Mouse (Mus musculus) myocyte (in vitro differentiated cells): ENCODE measurements around the gene Ssh2.

Source experiments
- CEBPB ChIP-seq: IDR thresholded peaks from 2 replicates; pipeline ENCODE4 v1.6.1; 2011; ENCODE audit warnings: mild to moderate bottlenecking, moderate library complexity; ENCODE audit not compliant: poor library complexity, insufficient read depth, severe bottlenecking
- E2F4 ChIP-seq: IDR thresholded peaks from one replicate; pipeline ENCODE4 v1.6.1; 2011; ENCODE audit warnings: mild to moderate bottlenecking, control low read depth, moderate library complexity; ENCODE audit not compliant: insufficient read depth
- MAX ChIP-seq: IDR thresholded peaks from one replicate; pipeline ENCODE4 v1.6.1; 2011; ENCODE audit warnings: low read depth, mild to moderate bottlenecking, control low read depth
- MYOD1 ChIP-seq, 3 experiments: IDR thresholded peaks; one replicate each; pipeline ENCODE4 v1.6.1; 2011; ENCODE audit warnings: control low read depth in 2 of 3, low read depth in 2 of 3, mild to moderate bottlenecking in 2 of 3, moderate library complexity in 1 of 3; ENCODE audit not compliant: insufficient read length in 2 of 3, control insufficient read depth in 1 of 3
- MYOG ChIP-seq, 3 experiments: IDR thresholded peaks; one replicate each; pipeline ENCODE4 v1.6.1; 2011; ENCODE audit warnings: control low read depth in 2 of 3, low read depth in 2 of 3, mild to moderate bottlenecking in 2 of 3; ENCODE audit not compliant: insufficient read length in 2 of 3, control insufficient read depth in 1 of 3, insufficient read depth in 1 of 3
- POLR2A ChIP-seq: IDR thresholded peaks from one replicate; pipeline ENCODE4 v1.6.1; 2011; ENCODE audit warnings: low read depth, mild to moderate bottlenecking, control low read depth, moderate library complexity; ENCODE audit not compliant: insufficient read length
- REST ChIP-seq: IDR thresholded peaks from one replicate; pipeline ENCODE4 v1.6.1; 2011; ENCODE audit warnings: mild to moderate bottlenecking, control low read depth, moderate library complexity; ENCODE audit not compliant: insufficient read depth, insufficient read length
- SRF ChIP-seq: IDR thresholded peaks from one replicate; pipeline ENCODE4 v1.6.1; 2011; ENCODE audit warnings: low read depth; ENCODE audit not compliant: control insufficient read depth, insufficient read length
- USF1 ChIP-seq: IDR thresholded peaks from one replicate; pipeline ENCODE4 v1.6.1; 2011; ENCODE audit warnings: low read depth, mild to moderate bottlenecking, control low read depth, moderate library complexity

DNA sequence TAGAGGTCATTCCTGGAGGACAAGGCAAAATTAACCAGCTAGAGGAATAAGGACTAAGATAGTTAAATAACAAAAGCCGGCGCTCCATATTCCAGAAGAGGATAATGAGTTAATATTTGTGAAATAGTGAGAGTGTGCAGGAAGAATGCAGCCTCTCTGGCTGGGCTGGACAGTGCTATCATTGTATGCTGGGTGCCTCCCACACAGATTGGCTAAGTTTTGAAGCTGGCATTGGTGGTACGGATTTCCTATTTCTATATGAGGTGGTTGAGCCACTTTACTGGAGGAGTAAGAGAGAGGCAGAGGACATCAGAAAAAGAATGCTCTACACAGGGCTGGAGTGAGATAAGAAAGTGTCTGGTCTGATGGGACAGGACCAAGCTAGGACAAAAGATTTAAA, 36.3 kb upstream of the Ssh2 start:
- no peak for TF ChIP-seq REST
- no peak for TF ChIP-seq POLR2A
- no peak for TF ChIP-seq E2F4
- TF ChIP-seq MAX, result no peak
- TF ChIP-seq SRF, result no peak
- TF ChIP-seq CEBPB, result no peak
- TF ChIP-seq USF1, result no peak
- TF ChIP-seq MYOG (IDR thresholded peaks at IDR 0.05; ENCODE audit: control insufficient read depth in 1 of 3, insufficient read depth in 1 of 3, insufficient read length in 2 of 3, low read depth in 2 of 3), result no peak
- no peak for TF ChIP-seq MYOD1 (IDR thresholded peaks at IDR 0.05; ENCODE audit: control insufficient read depth in 1 of 3, insufficient read length in 2 of 3, low read depth in 2 of 3)
